Mouse (Mus musculus): ENCODE data around the gene Ccdc8.

Gene Ccdc8

GRCm38 (mm10) chr7:17007300-17007699, 14.8 kb downstream of the Ccdc8 start:
- no peak for ATAC-seq (ENCODE audit: insufficient number of reproducible peaks, low FRiP score, low TSS enrichment)

GRCm38 (mm10) chr7:17009326-17010009, 17.0 kb downstream of the Ccdc8 start:
- no peak for ATAC-seq (ENCODE audit: insufficient number of reproducible peaks, low FRiP score, low TSS enrichment)

- ATAC-seq (ENCODE audit: insufficient number of reproducible peaks, low FRiP score, low TSS enrichment) = no peak
Measured at GRCm38 (mm10) chr7:17010010-17010347, 17.5 kb downstream of the Ccdc8 start.

GRCm38 (mm10) chr7:17011909-17012590, 19.5 kb downstream of the Ccdc8 start:
- no peak for ATAC-seq (ENCODE audit: insufficient number of reproducible peaks, low FRiP score, low TSS enrichment)

GRCm38 (mm10) chr7:17015381-17015780, 22.9 kb downstream of the Ccdc8 start:
- ATAC-seq (ENCODE audit: insufficient number of reproducible peaks, low FRiP score, low TSS enrichment) = no peak

- ATAC-seq (ENCODE audit: insufficient number of reproducible peaks, low FRiP score, low TSS enrichment) = peak; percentile 86
Measured at GRCm38 (mm10) chr7:17017036-17017435, 24.5 kb downstream of the Ccdc8 start.

- no peak for ATAC-seq (ENCODE audit: insufficient number of reproducible peaks, low FRiP score, low TSS enrichment)
Measured at GRCm38 (mm10) chr7:17017921-17018320, 25.4 kb downstream of the Ccdc8 start.

GRCm38 (mm10) chr7:17019426-17020166, 27.1 kb downstream of the Ccdc8 start:
- no peak for ATAC-seq (ENCODE audit: insufficient number of reproducible peaks, low FRiP score, low TSS enrichment)

- ATAC-seq (ENCODE audit: insufficient number of reproducible peaks, low FRiP score, low TSS enrichment) = no peak
Measured at GRCm38 (mm10) chr7:17022176-17022575, 29.7 kb downstream of the Ccdc8 start.

- no peak for ATAC-seq (ENCODE audit: insufficient number of reproducible peaks, low FRiP score, low TSS enrichment)
Measured at GRCm38 (mm10) chr7:17023701-17024100, 31.2 kb downstream of the Ccdc8 start.

- no peak for ATAC-seq (ENCODE audit: insufficient number of reproducible peaks, low FRiP score, low TSS enrichment)
Measured at GRCm38 (mm10) chr7:17024141-17024540, 31.6 kb downstream of the Ccdc8 start.

- ATAC-seq (ENCODE audit: insufficient number of reproducible peaks, low FRiP score, low TSS enrichment) = no peak
Measured at GRCm38 (mm10) chr7:17024814-17025504, 32.5 kb downstream of the Ccdc8 start.

GRCm38 (mm10) chr7:17025505-17025894, 33.0 kb downstream of the Ccdc8 start:
- ATAC-seq (ENCODE audit: insufficient number of reproducible peaks, low FRiP score, low TSS enrichment) = no peak

GRCm38 (mm10) chr7:17025896-17026622, 33.6 kb downstream of the Ccdc8 start:
- ATAC-seq (ENCODE audit: insufficient number of reproducible peaks, low FRiP score, low TSS enrichment) = no peak

GRCm38 (mm10) chr7:17026710-17027587, 34.4 kb downstream of the Ccdc8 start:
- ATAC-seq (ENCODE audit: insufficient number of reproducible peaks, low FRiP score, low TSS enrichment) = peak; percentile 64

GRCm38 (mm10) chr7:17027588-17028343, 35.3 kb downstream of the Ccdc8 start, which contains the start of gene Ppp5c:
Ppp5c (minus strand) TSS chr7:17027924.
- peak; percentile 62 for ATAC-seq (ENCODE audit: insufficient number of reproducible peaks, low FRiP score, low TSS enrichment)

GRCm38 (mm10) chr7:17028923-17029322, 36.4 kb downstream of the Ccdc8 start:
- ATAC-seq (ENCODE audit: insufficient number of reproducible peaks, low FRiP score, low TSS enrichment) = no peak

- no peak for ATAC-seq (ENCODE audit: insufficient number of reproducible peaks, low FRiP score, low TSS enrichment)
Measured at GRCm38 (mm10) chr7:17030239-17030638, 37.7 kb downstream of the Ccdc8 start.
